Mouse (Mus musculus) small intestine, adult 2 months (tissue): ENCODE results near the gene Ccdc62. TPM values are rescaled to one million over a fixed set of nuclear protein-coding genes. Genes with fewer than 3 reads are reported as not detected.

ENCODE experiments used
- H3K27ac ChIP-seq: fragments of 200-500 bp; 2 replicates; pipeline ENCODE4 v1.5.1; 2012; ENCODE audit warnings: low read depth, low read length, control low read depth, inconsistent platforms; ENCODE audit not compliant: insufficient read depth
- H3K27me3 ChIP-seq: fragments of 200-500 bp; 2 replicates; pipeline ENCODE4 v1.6.1; 2012; ENCODE audit warnings: mild to moderate bottlenecking, moderate library complexity, low read length, inconsistent platforms; ENCODE audit not compliant: control insufficient read depth, insufficient read depth
- H3K36me3 ChIP-seq: fragments of 200-500 bp; 2 replicates; pipeline ENCODE4 v1.6.1; 2012; ENCODE audit warnings: mild to moderate bottlenecking, low read length, control low read depth, inconsistent platforms; ENCODE audit not compliant: control insufficient read depth, insufficient read depth
- H3K4me1 ChIP-seq: fragments of 200-500 bp; 2 replicates; pipeline ENCODE4 v1.6.1; 2012; ENCODE audit warnings: low read length, inconsistent platforms, mixed read lengths; ENCODE audit not compliant: control insufficient read depth, insufficient read depth, insufficient read length
- H3K4me3 ChIP-seq: fragments of 200-500 bp; 2 replicates; pipeline ENCODE4 v1.5.1; 2012; ENCODE audit warnings: low read depth, mild to moderate bottlenecking, control low read depth, inconsistent platforms, low read length, moderate library complexity
- CTCF ChIP-seq: fragments of 200-500 bp; IDR thresholded peaks from 2 replicates; pipeline ENCODE4 v1.5.1; 2012; ENCODE audit warnings: low read depth, mild to moderate bottlenecking, control low read depth, inconsistent platforms, low read length, moderate library complexity, mixed read lengths; ENCODE audit not compliant: insufficient replicate concordance, insufficient read length; ENCODE audit errors: extremely low read depth
- POLR2A ChIP-seq: fragments of 200-500 bp; IDR thresholded peaks from 2 replicates; pipeline ENCODE4 v1.6.1; 2012; ENCODE audit warnings: low read depth, mild to moderate bottlenecking, control low read depth, inconsistent platforms, low read length, moderate library complexity
- WGBS: fragments of 180-500 bp; shearing (Covaris S2); methylation state at CpG from one replicate; pipeline ENCODE4 v1.1.7; 2018; 5-methylcytosine and 5-hydroxymethylcytosine counted together
- polyA plus RNA-seq: library from polyadenylated mRNA; depleted of rRNA; stranded (reverse); fragments of >200 nt; gene quantifications from 2 replicates; pipeline ENCODE4 v1.2.3, GENCODE M21; 2012

The Ccdc62 gene
- polyA plus RNA-seq, 1 experiment: 1.9 TPM

- WGBS: under 1% methylated on average over 61 of the region's 61 CpGs
- peak within 1 kb of the TSS; percentile 48; the same call in 1 of the 2 replicates for H3K27ac ChIP-seq
These were observed 23.4 kb upstream of the Ccdc62 start, which contains the start of gene Denr for GRCm38 (mm10) chr5:123906976-123907630. TSS of gene Denr (plus strand) at chr5:123907175.

GRCm38 (mm10) chr5:123907631-123907977, 22.9 kb upstream of the Ccdc62 start:
- H3K4me1 ChIP-seq: peaks cover 10% of the 10 kb centered on the region; the same call in 1 of the 2 replicates
- TF ChIP-seq CTCF: no peak
- TF ChIP-seq POLR2A: no peak
- 2% methylated on average over 10 of the region's 10 CpGs for WGBS
- H3K27ac ChIP-seq: peak overlapping the region; percentile 48; the same call in 1 of the 2 replicates
- peaks cover 8% of the 10 kb centered on the region; the same call in 1 of the 2 replicates for H3K36me3 ChIP-seq
- peak overlapping the region; percentile 96 for H3K4me3 ChIP-seq
- H3K27me3 ChIP-seq: no peaks in the 10 kb centered on the region

More at GRCm38 (mm10) chr5:123906976-123907630, 23.4 kb upstream of the Ccdc62 start, which contains the start of gene Denr:
- peak within 1 kb of the TSS; percentile 96 for H3K4me3 ChIP-seq
- peak; percentile 94 for TF ChIP-seq CTCF
- peak; percentile 83 for TF ChIP-seq POLR2A
- peaks cover 10% of the 10 kb centered on the region; the same call in 1 of the 2 replicates for H3K4me1 ChIP-seq
- H3K36me3 ChIP-seq: peaks cover 8% of the 10 kb centered on the region; the same call in 1 of the 2 replicates
- no peaks in the 10 kb centered on the region for H3K27me3 ChIP-seq

- Histone ChIP-seq H3K27ac (no peak overlapping the region), H3K4me3 (no peak overlapping the region), H3K27me3 (no peaks in the 10 kb centered on the region), H3K4me1 (no peaks in the 10 kb centered on the region), H3K36me3 (peaks cover 22% of the 10 kb centered on the region)
- WGBS: 82% methylated on average over 3 of the region's 3 CpGs
- no peak for TF ChIP-seq POLR2A
- no peak for TF ChIP-seq CTCF
These were observed 15.6 kb upstream of the Ccdc62 start for GRCm38 (mm10) chr5:123914852-123915251.

- Histone ChIP-seq H3K27ac (no peak overlapping the region), H3K4me1 (no peaks in the 10 kb centered on the region; the same call in 1 of the 2 replicates), H3K4me3 (no peak overlapping the region), H3K36me3 (peaks cover 42% of the 10 kb centered on the region), H3K27me3 (no peaks in the 10 kb centered on the region)
- no peak for TF ChIP-seq POLR2A
- no peak for TF ChIP-seq CTCF
- WGBS: 90% methylated on average over 6 of the region's 6 CpGs
These were observed 8.4 kb upstream of the Ccdc62 start for GRCm38 (mm10) chr5:123922112-123922511.

GRCm38 (mm10) chr5:123927118-123927517, 3.4 kb upstream of the Ccdc62 start, which contains the start of gene Gm43518:
TSS of gene Gm43518 (plus strand) at chr5:123927418.
- H3K36me3 ChIP-seq: peaks cover 37% of the 10 kb centered on the region
- 97% methylated on average over 9 of the region's 9 CpGs for WGBS
- no peak for TF ChIP-seq POLR2A
- no peak for TF ChIP-seq CTCF
- H3K4me1 ChIP-seq: 0 out of 2 replicates have a peak, but pooled peaks cover 2% of the 10 kb centered on the region
- H3K27me3 ChIP-seq: no peaks in the 10 kb centered on the region
- no peak within 1 kb of the TSS for H3K27ac ChIP-seq
- no peak within 1 kb of the TSS for H3K4me3 ChIP-seq

GRCm38 (mm10) chr5:123931131-123931530, 652 bp downstream of the Ccdc62 start:
- TF ChIP-seq CTCF (no peak), POLR2A (no peak)
- 31% methylated on average over 13 of the region's 13 CpGs for WGBS
- Histone ChIP-seq H3K27me3 (no peaks in the 10 kb centered on the region), H3K27ac (no peak overlapping the region), H3K4me3 (peak overlapping the region; percentile 89), H3K4me1 (peaks cover 3% of the 10 kb centered on the region; the same call in 1 of the 2 replicates), H3K36me3 (peaks cover 9% of the 10 kb centered on the region)

GRCm38 (mm10) chr5:123932927-123933326, 2.4 kb downstream of the Ccdc62 start:
- TF ChIP-seq POLR2A: no peak
- no peak for TF ChIP-seq CTCF
- Histone ChIP-seq H3K36me3 (no peaks in the 10 kb centered on the region), H3K4me1 (peaks cover 3% of the 10 kb centered on the region; the same call in 1 of the 2 replicates), H3K27me3 (no peaks in the 10 kb centered on the region), H3K4me3 (no peak overlapping the region), H3K27ac (no peak overlapping the region)
